Mouse (Mus musculus): ENCODE data around the gene Phtf2. TPM values are rescaled to one million over a fixed set of nuclear protein-coding genes. Genes with fewer than 3 reads are reported as not detected.
"Not testable (repeated sequence)": the region's sequence is repeated elsewhere in the genome, so short reads cannot be mapped to it uniquely, and the experiment has no call there.

Phtf2 gene
- total RNA-seq, 2 experiments from 2014 or later = 16.1 to 16.5 TPM

DNA sequence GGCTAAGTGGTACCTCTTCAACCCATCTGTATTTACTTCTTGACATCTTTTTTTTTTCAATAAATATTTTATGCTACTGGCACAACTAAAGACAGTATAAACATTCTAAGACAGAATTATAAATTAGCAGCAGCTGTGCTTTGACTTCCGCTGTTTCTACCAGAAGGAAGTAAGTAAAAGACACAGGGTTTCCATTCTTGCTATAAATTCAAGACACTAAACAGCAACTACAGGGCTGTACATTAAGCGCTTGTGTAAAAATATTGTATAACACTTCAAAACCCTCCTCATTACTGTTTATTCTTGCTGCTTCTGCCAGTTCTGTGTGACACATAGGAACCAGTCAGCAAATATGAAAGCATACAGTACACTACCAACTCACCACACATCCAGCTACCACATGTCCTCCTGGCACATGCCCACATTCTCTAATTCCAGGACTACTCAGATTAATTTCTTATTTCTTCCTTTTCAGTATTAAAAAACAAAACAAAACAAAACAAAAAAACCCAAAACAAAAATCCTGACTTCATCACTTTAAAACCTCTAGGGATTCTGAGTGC lies 16.6 kb downstream of the Phtf2 start:
- no peak for DNase-seq (ENCODE audit: low spot score in 2 of 2)

DNA sequence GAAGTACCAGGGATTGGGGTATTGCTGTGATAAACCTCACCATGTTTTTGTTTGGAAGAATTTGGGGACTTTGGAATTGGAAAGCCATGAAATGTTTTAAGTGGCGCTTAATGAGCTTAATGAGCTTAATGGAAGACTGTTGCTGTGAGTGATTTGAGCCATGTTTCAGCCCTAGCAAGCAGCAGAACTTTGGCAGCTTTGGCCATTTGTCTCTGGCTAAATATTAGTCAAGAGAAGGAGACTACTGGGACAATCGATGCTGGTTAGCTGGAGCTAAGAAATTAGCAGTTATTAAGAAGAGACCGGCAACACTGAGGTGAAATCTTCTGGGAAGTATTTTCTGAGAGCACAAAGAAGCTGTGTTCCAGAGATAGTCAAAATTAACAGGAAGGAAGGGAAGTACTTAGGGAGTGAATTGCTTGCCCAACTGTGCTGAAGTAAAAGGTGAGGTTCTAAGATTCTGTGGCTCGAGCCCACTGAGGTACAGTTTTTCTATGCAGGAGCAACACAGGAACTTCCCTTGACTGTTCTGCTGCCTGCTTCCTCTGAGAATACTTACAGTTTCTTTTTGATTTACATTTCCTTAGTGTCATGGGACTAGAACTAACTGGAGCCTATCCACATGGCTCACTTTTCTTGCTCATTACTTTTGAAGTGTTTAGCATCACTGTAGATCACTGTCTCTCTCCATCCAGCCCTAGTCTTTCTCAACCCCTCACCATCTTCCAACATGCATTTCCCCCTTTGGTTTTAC lies 17.5 kb downstream of the Phtf2 start:
- DNase-seq (ENCODE audit: low spot score in 2 of 2) = no peak

GRCm38 (mm10) chr5:20861901-20862300 lies 20.0 kb downstream of the Phtf2 start:
- no peak for DNase-seq (ENCODE audit: low spot score in 2 of 2)

DNA sequence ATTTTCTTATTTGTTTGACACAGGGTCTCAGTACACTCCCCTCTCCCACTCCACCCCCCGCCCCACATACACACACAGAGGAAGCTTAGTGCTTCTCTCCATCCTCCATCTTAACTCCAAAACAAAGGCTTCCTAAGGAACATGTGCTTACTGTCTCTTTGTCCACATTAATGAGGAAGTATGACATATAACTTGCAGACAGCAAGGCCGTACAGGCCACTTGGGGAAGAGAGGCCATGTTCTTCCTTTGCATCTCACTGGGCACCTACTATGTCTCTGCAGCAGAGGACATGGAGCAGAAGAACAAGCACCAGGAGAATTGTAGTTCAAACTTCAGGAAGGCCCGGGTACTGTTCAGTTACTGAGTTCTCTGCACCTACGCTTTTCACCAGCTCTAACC lies 21.4 kb downstream of the Phtf2 start:
- no peak for DNase-seq (ENCODE audit: low spot score in 2 of 2)

- DNase-seq (ENCODE audit: low spot score in 2 of 2) = no peak
These were observed 23.5 kb downstream of the Phtf2 start for GRCm38 (mm10) chr5:20858404-20858803.

DNA sequence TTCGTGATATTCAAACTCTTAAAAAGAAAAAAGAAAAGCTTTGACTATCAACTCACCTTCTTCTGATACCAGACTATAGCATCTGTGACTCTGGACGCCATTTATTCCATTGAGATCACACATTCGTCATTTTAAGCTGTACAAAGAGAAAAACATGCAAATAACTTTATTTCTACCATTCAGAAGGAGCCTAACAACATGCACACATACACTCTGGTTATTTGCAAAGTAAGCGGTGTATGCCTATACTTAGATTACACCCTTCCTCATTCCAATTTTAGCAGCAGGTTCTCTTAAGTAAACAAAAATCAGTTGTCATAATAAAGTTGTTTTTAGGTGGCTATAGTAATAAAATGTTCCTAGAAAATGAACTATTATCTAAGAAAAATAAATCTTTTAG lies 26.9 kb downstream of the Phtf2 start:
- no peak for DNase-seq (ENCODE audit: low spot score in 2 of 2)

GRCm38 (mm10) chr5:20847010-20847409 lies 34.9 kb downstream of the Phtf2 start:
- DNase-seq (ENCODE audit: low spot score in 2 of 2) = no peak

DNA sequence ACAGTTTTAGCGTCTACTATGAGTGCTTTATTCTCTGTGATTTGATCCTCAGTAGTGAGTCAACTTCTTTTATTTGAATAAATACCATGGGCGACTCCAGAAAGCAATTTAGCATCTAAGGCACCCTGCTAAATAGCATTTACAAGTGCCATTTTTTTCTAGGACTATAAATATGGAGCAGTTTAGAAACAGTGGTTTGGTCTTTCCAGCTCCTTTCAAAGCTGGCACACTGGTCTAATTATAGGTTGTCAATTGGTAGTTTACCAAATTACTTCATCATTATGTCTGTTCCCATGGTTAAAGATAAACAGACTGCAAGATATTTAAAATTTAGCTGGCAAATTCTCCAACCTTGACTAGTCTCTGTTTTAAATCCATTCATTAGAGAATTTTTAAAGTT lies 38.1 kb downstream of the Phtf2 start:
- DNase-seq (ENCODE audit: low spot score in 2 of 2) = no peak

DNA sequence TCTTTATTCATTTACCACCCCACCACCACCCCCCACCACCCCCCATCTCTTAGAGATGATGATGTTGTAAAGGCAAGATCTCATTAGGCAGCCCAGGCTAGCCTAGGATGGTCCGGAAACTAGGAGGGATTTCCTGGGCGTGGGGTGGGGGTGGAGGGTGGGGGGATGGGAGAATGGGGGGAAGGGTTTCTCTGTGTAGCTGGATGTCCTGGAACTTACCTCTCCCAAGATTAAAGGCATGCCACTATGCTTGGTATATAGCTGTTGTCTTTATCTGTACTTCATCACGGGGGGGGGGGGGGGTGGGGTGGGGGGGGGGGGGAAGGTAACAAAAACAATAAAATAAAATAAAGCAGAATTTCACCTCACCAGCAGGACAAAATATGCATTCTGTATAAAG lies 38.5 kb downstream of the Phtf2 start:
- no peak for DNase-seq (ENCODE audit: low spot score in 2 of 2)

GRCm38 (mm10) chr5:20837082-20837481 lies 44.8 kb downstream of the Phtf2 start:
- DNase-seq (ENCODE audit: low spot score in 2 of 2) = no peak

- DNase-seq (ENCODE audit: low spot score in 2 of 2) = no peak
These were observed 47.5 kb downstream of the Phtf2 start for GRCm38 (mm10) chr5:20834399-20834798.

DNA sequence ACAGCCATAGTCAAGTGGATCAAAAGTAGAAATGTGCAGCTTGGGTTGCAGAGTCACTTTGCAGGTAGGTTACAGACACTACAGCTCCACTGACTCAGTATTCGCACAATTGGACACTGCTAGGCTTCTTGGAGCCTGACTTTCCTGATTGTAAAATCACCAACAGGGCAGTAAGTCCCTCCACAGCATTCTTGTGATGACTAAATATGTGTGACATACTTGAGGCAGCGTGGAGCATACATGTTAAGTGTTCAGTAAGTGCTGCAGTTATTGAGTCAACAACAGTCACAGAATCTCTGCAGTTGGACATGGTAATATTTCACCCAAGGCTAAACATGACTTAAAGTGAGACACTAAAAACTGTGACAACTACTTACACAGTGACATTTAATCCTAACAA lies 50.5 kb downstream of the Phtf2 start:
- DNase-seq (ENCODE audit: low spot score in 2 of 2) = no peak

GRCm38 (mm10) chr5:20830717-20831116 lies 51.2 kb downstream of the Phtf2 start:
- DNase-seq (ENCODE audit: low spot score in 2 of 2) = no peak

- DNase-seq (ENCODE audit: low spot score in 2 of 2) = no peak
These were observed 60.3 kb downstream of the Phtf2 start for GRCm38 (mm10) chr5:20821647-20822046.

GRCm38 (mm10) chr5:20821122-20821521 lies 60.8 kb downstream of the Phtf2 start:
- no peak for DNase-seq (ENCODE audit: low spot score in 2 of 2)

DNA sequence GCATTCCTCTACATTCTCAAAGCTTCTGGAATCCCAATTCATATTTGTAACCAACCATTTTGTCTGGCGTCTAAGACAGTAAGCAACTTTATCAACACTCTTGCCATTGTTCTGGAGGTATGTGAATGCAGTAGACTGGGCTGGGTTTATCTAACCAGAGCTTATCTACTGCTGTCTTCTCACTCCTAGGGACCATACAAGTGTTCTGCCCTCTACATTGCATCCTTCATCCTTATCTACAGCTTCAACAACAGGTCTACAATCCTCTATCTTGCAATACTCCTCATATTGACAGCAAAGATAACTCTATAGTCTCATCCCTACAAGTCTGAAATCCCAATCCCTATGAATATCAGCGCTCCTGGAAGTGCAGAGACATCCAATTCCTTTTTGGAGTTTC lies 66.8 kb downstream of the Phtf2 start:
- DNase-seq (ENCODE audit: low spot score in 2 of 2) = no peak

DNA sequence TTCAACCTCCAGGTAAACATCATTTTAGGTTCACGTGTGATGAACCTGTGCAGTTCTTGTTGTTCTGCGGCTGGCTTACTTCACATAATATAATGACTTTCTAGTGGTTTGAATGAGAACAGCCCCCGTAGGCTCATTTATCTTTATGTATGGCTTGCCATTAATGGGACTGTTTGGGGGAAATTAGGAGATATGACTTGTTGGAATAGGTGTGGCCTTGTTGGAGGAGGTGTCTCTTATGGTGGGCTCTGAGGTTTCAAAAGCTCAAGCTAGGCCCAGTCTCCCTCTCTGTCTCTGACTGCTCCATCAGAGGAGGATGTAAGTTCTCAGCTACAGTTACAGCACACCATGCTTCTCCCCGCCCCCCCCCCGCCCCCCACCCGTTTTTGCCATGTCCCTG lies 71.5 kb downstream of the Phtf2 start:
- no peak for DNase-seq (ENCODE audit: low spot score in 2 of 2)

- no peak for DNase-seq (ENCODE audit: low spot score in 2 of 2)
These were observed 86.0 kb downstream of the Phtf2 start for GRCm38 (mm10) chr5:20795932-20796331.

DNA sequence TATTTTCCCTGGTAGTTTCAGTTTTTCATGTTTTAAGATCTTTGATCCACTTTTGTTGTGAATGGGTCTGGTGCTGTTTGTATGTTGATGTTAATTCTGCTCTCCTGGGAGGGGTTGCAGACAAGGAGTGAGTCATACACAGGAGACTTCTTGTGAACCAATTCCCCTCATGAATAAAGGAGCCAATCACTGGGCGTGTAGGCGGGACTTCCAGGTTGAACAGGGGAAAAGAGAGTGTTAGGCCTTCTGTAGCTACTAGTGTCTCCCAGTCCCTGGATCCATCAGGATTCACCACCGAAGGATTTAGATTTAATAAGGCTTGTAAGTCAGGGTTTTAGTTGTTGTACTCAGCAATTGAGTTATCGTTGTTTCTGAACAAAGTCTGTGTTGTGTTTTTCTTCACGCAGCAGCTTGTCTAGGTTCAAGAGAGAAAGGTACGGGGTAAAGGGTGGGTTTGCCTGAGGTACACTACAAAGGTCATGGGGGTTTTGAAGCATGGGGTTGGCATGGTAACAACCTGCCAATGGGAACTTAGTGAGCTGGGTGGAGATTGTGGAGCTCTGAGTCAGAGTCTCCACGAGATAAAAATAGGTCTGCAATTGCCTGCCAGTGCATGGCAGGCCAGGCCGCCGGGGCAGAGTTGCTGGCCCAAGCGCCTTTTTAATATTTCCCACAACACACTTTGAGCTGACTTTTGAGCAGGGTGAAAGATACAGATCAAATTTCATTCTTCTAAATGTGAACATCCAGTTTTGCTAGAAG lies 90.0 kb downstream of the Phtf2 start:
- DNase-seq (ENCODE audit: low spot score in 2 of 2) = no peak

DNA sequence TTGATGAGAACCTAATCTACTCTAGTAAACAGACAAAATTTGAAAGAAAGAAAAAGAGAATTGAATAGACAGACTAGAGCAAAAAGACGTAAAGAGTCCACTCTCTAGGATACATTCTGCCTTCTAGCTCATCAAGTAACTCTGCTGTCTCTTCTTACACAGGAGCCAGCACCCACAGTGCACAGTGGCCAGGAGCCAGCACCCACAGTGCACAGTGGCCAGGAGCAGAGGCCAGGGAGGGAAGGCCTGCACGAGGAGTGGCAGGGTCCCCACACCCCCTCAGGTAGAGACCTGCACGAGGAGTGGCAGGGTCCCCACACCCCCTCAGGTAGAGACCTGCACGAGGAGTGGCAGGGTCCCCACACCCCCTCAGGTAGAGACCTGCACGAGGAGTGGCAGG lies 95.5 kb downstream of the Phtf2 start:
- not testable (repeated sequence) for DNase-seq (ENCODE audit: low spot score in 2 of 2)

- no peak for DNase-seq (ENCODE audit: low spot score in 2 of 2)
These were observed 100.8 kb downstream of the Phtf2 start for GRCm38 (mm10) chr5:20781116-20781515.

- DNase-seq (ENCODE audit: low spot score in 2 of 2) = no peak
These were observed 102.7 kb downstream of the Phtf2 start for GRCm38 (mm10) chr5:20779191-20779590.
